Mouse (Mus musculus) kidney, embryonic 15.5 days (tissue): ENCODE measurements around the gene Metrnl. TPM values are rescaled to one million over a fixed set of nuclear protein-coding genes. Genes with fewer than 3 reads are reported as not detected.

Source experiments
- ATAC-seq: fragments of 200-750 bp; cut with Nextera tagmentation; replicated peaks from 2 replicates; pipeline ENCODE4 v1.8.0; 2017; ENCODE audit warnings: moderate TSS enrichment; ENCODE audit not compliant: low FRiP score
- H3K27ac ChIP-seq: fragments of 300-500 bp; sonication (generic); 2 replicates; pipeline ENCODE4 v1.5.1; 2015; ENCODE audit warnings: mild to moderate bottlenecking, inconsistent platforms
- H3K27me3 ChIP-seq: fragments of 300-500 bp; sonication (generic); 2 replicates; pipeline ENCODE4 v1.6.1; 2015; ENCODE audit warnings: inconsistent platforms
- H3K36me3 ChIP-seq: fragments of 300-500 bp; sonication (generic); 2 replicates; pipeline ENCODE4 v1.6.1; 2015; ENCODE audit warnings: inconsistent platforms
- H3K4me1 ChIP-seq: fragments of 300-500 bp; sonication (generic); 2 replicates; pipeline ENCODE4 v1.6.1; 2015; ENCODE audit warnings: inconsistent platforms
- H3K4me2 ChIP-seq: fragments of 300-500 bp; sonication (generic); 2 replicates; pipeline ENCODE4 v1.6.1; 2015; ENCODE audit warnings: moderate library complexity, mild to moderate bottlenecking, inconsistent platforms
- H3K4me3 ChIP-seq: fragments of 300-500 bp; sonication (generic); replicated peaks from 2 replicates; pipeline ENCODE4 v1.5.1; 2015; ENCODE audit warnings: mild to moderate bottlenecking, inconsistent platforms
- H3K9ac ChIP-seq: fragments of 300-500 bp; sonication (generic); 2 replicates; pipeline ENCODE4 v1.6.1; 2015; ENCODE audit warnings: mild to moderate bottlenecking, inconsistent platforms
- H3K9me3 ChIP-seq: fragments of 300-500 bp; sonication (generic); replicated peaks from 2 replicates; pipeline ENCODE4 v1.6.1; 2016; ENCODE audit warnings: inconsistent platforms
- WGBS: fragments of 180-500 bp; shearing (Covaris S2); methylation state at CpG from one replicate; pipeline ENCODE4 v1.1.7; 2015; ENCODE audit warnings: mixed read lengths; 5-methylcytosine and 5-hydroxymethylcytosine counted together
- polyA plus RNA-seq: library from polyadenylated mRNA; unstranded; fragments of >200 nt; fragmentation: Nextera tagmentation; extraction: Ambion mirVana; gene quantifications from 2 replicates; pipeline ENCODE4 v1.2.1, GENCODE M21; 2015

Gene Metrnl
- polyA plus RNA-seq, 1 experiment from 2014 or later, result 24.2 TPM

GRCm38 (mm10) chr11:121712987-121713386, 11.6 kb downstream of the Metrnl start:
- ATAC-seq, result no peak
- Histone ChIP-seq H3K4me3 (no peak overlapping the region), H3K9ac (no peak overlapping the region), H3K36me3 (peaks cover 18% of the 10 kb centered on the region), H3K27ac (no peak overlapping the region), H3K9me3 (no peaks in the 10 kb centered on the region), H3K4me1 (peaks cover 14% of the 10 kb centered on the region), H3K27me3 (no peaks in the 10 kb centered on the region), H3K4me2 (no peak overlapping the region)
- 88% methylated on average over 6 of the region's 6 CpGs for WGBS

- no peak overlapping the region for H3K9ac ChIP-seq
- H3K4me2 ChIP-seq, result no peak overlapping the region
- ATAC-seq, result no peak
- no peak overlapping the region for H3K27ac ChIP-seq
- peaks cover 18% of the 10 kb centered on the region for H3K36me3 ChIP-seq
- WGBS, result 92% methylated on average over 2 of the region's 2 CpGs
- no peaks in the 10 kb centered on the region for H3K27me3 ChIP-seq
- peaks cover 14% of the 10 kb centered on the region for H3K4me1 ChIP-seq
- no peak overlapping the region for H3K4me3 ChIP-seq
- H3K9me3 ChIP-seq, result no peaks in the 10 kb centered on the region
These were observed 12.2 kb downstream of the Metrnl start for GRCm38 (mm10) chr11:121713569-121713968.

- H3K27me3 ChIP-seq, result no peaks in the 10 kb centered on the region
- ATAC-seq, result no peak
- H3K9ac ChIP-seq, result no peak overlapping the region
- H3K4me1 ChIP-seq, result peaks cover 14% of the 10 kb centered on the region
- H3K36me3 ChIP-seq, result peaks cover 18% of the 10 kb centered on the region
- no peaks in the 10 kb centered on the region for H3K9me3 ChIP-seq
- no peak overlapping the region for H3K27ac ChIP-seq
- H3K4me3 ChIP-seq, result no peak overlapping the region
- 73% methylated on average over 2 of the region's 2 CpGs for WGBS
- no peak overlapping the region for H3K4me2 ChIP-seq
These were observed 13.6 kb downstream of the Metrnl start for GRCm38 (mm10) chr11:121714745-121715485.

GRCm38 (mm10) chr11:121717724-121718123, 16.4 kb downstream of the Metrnl start:
- Histone ChIP-seq H3K9ac (no peak overlapping the region), H3K4me3 (no peak overlapping the region), H3K4me2 (no peak overlapping the region), H3K36me3 (peaks cover 18% of the 10 kb centered on the region), H3K27ac (no peak overlapping the region), H3K9me3 (no peaks in the 10 kb centered on the region), H3K27me3 (no peaks in the 10 kb centered on the region), H3K4me1 (peaks cover 7% of the 10 kb centered on the region; the same call in 1 of the 2 replicates)
- peak; percentile 43; the same call in 1 of the 2 replicates for ATAC-seq
- 49% methylated on average over 6 of the region's 6 CpGs for WGBS

GRCm38 (mm10) chr11:121720752-121721151, 19.4 kb downstream of the Metrnl start:
- H3K4me1 ChIP-seq, result peaks cover 7% of the 10 kb centered on the region; the same call in 1 of the 2 replicates
- no peak overlapping the region for H3K4me3 ChIP-seq
- no peak for ATAC-seq
- no peak overlapping the region for H3K27ac ChIP-seq
- H3K9me3 ChIP-seq, result no peaks in the 10 kb centered on the region
- no peak overlapping the region for H3K4me2 ChIP-seq
- no peak overlapping the region for H3K9ac ChIP-seq
- WGBS, result 74% methylated on average over 3 of the region's 3 CpGs
- H3K27me3 ChIP-seq, result no peaks in the 10 kb centered on the region
- H3K36me3 ChIP-seq, result peaks cover 14% of the 10 kb centered on the region

- Histone ChIP-seq H3K36me3 (no peaks in the 10 kb centered on the region), H3K27me3 (no peaks in the 10 kb centered on the region), H3K4me3 (no peak overlapping the region), H3K4me2 (no peak overlapping the region), H3K4me1 (peaks cover 4% of the 10 kb centered on the region; the same call in 1 of the 2 replicates), H3K27ac (no peak overlapping the region), H3K9me3 (no peaks in the 10 kb centered on the region), H3K9ac (no peak overlapping the region)
- WGBS, result 89% methylated on average over 2 of the region's 2 CpGs
- ATAC-seq, result no peak
These were observed 21.1 kb downstream of the Metrnl start for GRCm38 (mm10) chr11:121722434-121722833.

GRCm38 (mm10) chr11:121726625-121727024, 25.3 kb downstream of the Metrnl start:
- no peak overlapping the region for H3K9ac ChIP-seq
- ATAC-seq, result no peak
- WGBS, result 85% methylated on average over 2 of the region's 2 CpGs
- no peaks in the 10 kb centered on the region for H3K27me3 ChIP-seq
- H3K4me2 ChIP-seq, result no peak overlapping the region
- no peaks in the 10 kb centered on the region for H3K4me1 ChIP-seq
- no peak overlapping the region for H3K4me3 ChIP-seq
- no peaks in the 10 kb centered on the region for H3K9me3 ChIP-seq
- H3K36me3 ChIP-seq, result no peaks in the 10 kb centered on the region
- H3K27ac ChIP-seq, result no peak overlapping the region

GRCm38 (mm10) chr11:121734184-121734583, 32.8 kb downstream of the Metrnl start:
- no peaks in the 10 kb centered on the region for H3K9me3 ChIP-seq
- 0 out of 2 replicates have a peak, but pooled peaks cover 4% of the 10 kb centered on the region for H3K4me1 ChIP-seq
- WGBS, result 69% methylated on average over 1 of the region's 1 CpGs
- no peak for ATAC-seq
- no peak overlapping the region for H3K9ac ChIP-seq
- no peaks in the 10 kb centered on the region for H3K27me3 ChIP-seq
- H3K4me3 ChIP-seq, result no peak overlapping the region
- H3K36me3 ChIP-seq, result no peaks in the 10 kb centered on the region
- H3K27ac ChIP-seq, result no peak overlapping the region
- H3K4me2 ChIP-seq, result no peak overlapping the region

- H3K4me3 ChIP-seq, result no peak overlapping the region
- H3K36me3 ChIP-seq, result no peaks in the 10 kb centered on the region
- no peak overlapping the region for H3K9ac ChIP-seq
- no peak overlapping the region for H3K4me2 ChIP-seq
- ATAC-seq, result no peak
- H3K27ac ChIP-seq, result no peak overlapping the region
- no peaks in the 10 kb centered on the region for H3K27me3 ChIP-seq
- 0 out of 2 replicates have a peak, but pooled peaks cover 4% of the 10 kb centered on the region for H3K4me1 ChIP-seq
- WGBS, result 19% methylated on average over 1 of the region's 1 CpGs
- H3K9me3 ChIP-seq, result no peaks in the 10 kb centered on the region
These were observed 33.5 kb downstream of the Metrnl start for GRCm38 (mm10) chr11:121734892-121735291.

- H3K4me1 ChIP-seq, result 0 out of 2 replicates have a peak, but pooled peaks cover 10% of the 10 kb centered on the region
- no peaks in the 10 kb centered on the region for H3K27me3 ChIP-seq
- no peak overlapping the region for H3K4me2 ChIP-seq
- no peak overlapping the region for H3K27ac ChIP-seq
- WGBS, result 63% methylated on average over 3 of the region's 3 CpGs
- ATAC-seq, result no peak
- H3K9ac ChIP-seq, result no peak overlapping the region
- no peaks in the 10 kb centered on the region for H3K9me3 ChIP-seq
- H3K4me3 ChIP-seq, result no peak overlapping the region
- H3K36me3 ChIP-seq, result no peaks in the 10 kb centered on the region
These were observed 37.3 kb downstream of the Metrnl start for GRCm38 (mm10) chr11:121738616-121739015.

- no peak overlapping the region for H3K9ac ChIP-seq
- WGBS, result 45% methylated on average over 1 of the region's 1 CpGs
- H3K4me3 ChIP-seq, result no peak overlapping the region
- H3K4me1 ChIP-seq, result 0 out of 2 replicates have a peak, but pooled peaks cover 6% of the 10 kb centered on the region
- no peak overlapping the region for H3K4me2 ChIP-seq
- H3K9me3 ChIP-seq, result no peaks in the 10 kb centered on the region
- no peak for ATAC-seq
- H3K27ac ChIP-seq, result no peak overlapping the region
- H3K36me3 ChIP-seq, result no peaks in the 10 kb centered on the region
- no peaks in the 10 kb centered on the region for H3K27me3 ChIP-seq
These were observed 39.6 kb downstream of the Metrnl start for GRCm38 (mm10) chr11:121740906-121741305.

GRCm38 (mm10) chr11:121741433-121741832, 40.1 kb downstream of the Metrnl start:
- WGBS, result 62% methylated on average over 1 of the region's 1 CpGs
- no peaks in the 10 kb centered on the region for H3K36me3 ChIP-seq
- no peaks in the 10 kb centered on the region for H3K27me3 ChIP-seq
- no peak overlapping the region for H3K4me2 ChIP-seq
- no peaks in the 10 kb centered on the region for H3K9me3 ChIP-seq
- H3K27ac ChIP-seq, result no peak overlapping the region
- no peak for ATAC-seq
- H3K4me3 ChIP-seq, result no peak overlapping the region
- H3K9ac ChIP-seq, result no peak overlapping the region
- 0 out of 2 replicates have a peak, but pooled peaks cover 6% of the 10 kb centered on the region for H3K4me1 ChIP-seq
